In the genomic region with DNA sequence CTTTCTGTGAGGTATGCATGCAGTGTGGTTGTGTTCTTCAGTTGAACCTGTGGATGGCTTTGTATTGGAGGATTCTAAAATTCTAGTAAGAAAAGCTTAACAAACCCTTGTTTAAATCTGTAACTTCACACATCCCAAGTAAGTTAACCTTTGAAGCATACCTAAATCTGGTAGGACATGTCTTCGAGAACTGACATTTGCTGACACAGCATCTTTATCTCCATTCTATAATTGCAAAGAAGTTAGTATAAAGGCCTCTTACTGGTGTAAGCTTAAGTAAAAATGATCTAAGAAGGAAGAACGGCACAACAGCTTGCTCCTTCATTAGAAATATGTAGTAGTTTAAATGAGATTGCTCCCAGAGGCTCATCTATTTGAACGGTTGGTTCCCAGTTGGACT, we compare ENCODE assay signal across 33 mouse cellular contexts.
"Had no signal": no experiment of that assay in that cellular context is flagged by ENCODE, and none has a peak within 500 bp of the region (broad histone marks: within the 10 kb centered on the region; RNA-seq: fewer than 3 reads in every experiment).

No protein-coding gene starts in this region.

- H3K4me3 ChIP-seq: heart, embryonic 12.5 days; heart, embryonic 13.5 days; heart, embryonic 15.5 days; hindbrain, embryonic 10.5 days; hindbrain, embryonic 12.5 days; hindbrain, embryonic 13.5 days; hindbrain, embryonic 15.5 days; intestine, embryonic 15.5 days; kidney, embryonic 15.5 days; layer of hippocampus, adult 2 months; left cerebral cortex, adult 2 months had no signal

- H3K36me3 ChIP-seq: heart, embryonic 12.5 days; heart, embryonic 13.5 days; heart, embryonic 15.5 days; hindbrain, embryonic 10.5 days; hindbrain, embryonic 12.5 days; hindbrain, embryonic 13.5 days; hindbrain, embryonic 15.5 days; intestine, embryonic 15.5 days; kidney, embryonic 15.5 days had no signal

- DNase-seq: heart, postnatal 10 days; heart, postnatal 14 days; heart, postnatal 36 days; heart, postnatal 4 days; kidney, adult 11 months; kidney, adult 18-20 months; kidney, adult 2 months; kidney, adult 8-10 months; kidney, postnatal 10 days; kidney, postnatal 14 days; kidney, postnatal 25 days; kidney, postnatal 36 days; kidney, postnatal 4 days; layer of hippocampus, adult 9-11 months; layer of hippocampus, postnatal 36 days had no signal

- H3K27ac ChIP-seq: heart, embryonic 13.5 days; heart, embryonic 15.5 days; hindbrain, embryonic 10.5 days; hindbrain, embryonic 12.5 days; hindbrain, embryonic 13.5 days; hindbrain, embryonic 14.5 days; hindbrain, embryonic 15.5 days; hindbrain, postnatal 0 days; intestine, embryonic 15.5 days; kidney, embryonic 15.5 days; kidney, postnatal 0 days; layer of hippocampus, adult 2 months; left cerebral cortex, adult 2 months had no signal

- H3K9ac ChIP-seq: heart, embryonic 12.5 days; heart, embryonic 13.5 days; heart, embryonic 15.5 days; hindbrain, embryonic 12.5 days; hindbrain, embryonic 13.5 days; hindbrain, embryonic 14.5 days; hindbrain, embryonic 15.5 days; intestine, embryonic 15.5 days; kidney, embryonic 15.5 days had no signal

- ATAC-seq: hindbrain, embryonic 16.5 days; hindbrain, postnatal 0 days; inflammation-experienced regulatory T-cells, adult 6 months; intestine, embryonic 15.5 days; intestine, embryonic 16.5 days; intestine, postnatal 0 days had no signal

- H3K9me3 ChIP-seq: heart, embryonic 12.5 days; heart, embryonic 13.5 days; heart, embryonic 15.5 days; hindbrain, embryonic 10.5 days; hindbrain, embryonic 12.5 days; hindbrain, embryonic 13.5 days; hindbrain, embryonic 15.5 days; intestine, embryonic 15.5 days; kidney, embryonic 15.5 days had no signal

- H3K27me3 ChIP-seq: heart, embryonic 12.5 days; heart, embryonic 13.5 days; heart, embryonic 15.5 days; hindbrain, embryonic 12.5 days; hindbrain, embryonic 13.5 days; hindbrain, embryonic 15.5 days; intestine, embryonic 15.5 days; kidney, embryonic 15.5 days had no signal

- H3K4me1 ChIP-seq: hindbrain, embryonic 10.5 days; hindbrain, embryonic 12.5 days; kidney, embryonic 15.5 days had no signal

- H3K4me2 ChIP-seq: heart, embryonic 12.5 days; heart, embryonic 13.5 days; heart, embryonic 15.5 days; hindbrain, embryonic 12.5 days; hindbrain, embryonic 13.5 days; hindbrain, embryonic 14.5 days; hindbrain, embryonic 15.5 days; intestine, embryonic 15.5 days; kidney, embryonic 15.5 days had no signal
